Mouse (Mus musculus) embryonic fibroblast, embryonic 13.5 days (primary cell): ENCODE measurements around the gene Srrd.

ENCODE experiments used
- CTCF ChIP-seq: IDR thresholded peaks from 2 replicates; pipeline ENCODE4 v1.5.1; 2011; ENCODE audit warnings: mild to moderate bottlenecking, control low read depth, low read length, moderate library complexity, borderline replicate concordance; ENCODE audit not compliant: insufficient read depth
- POLR2A ChIP-seq: IDR thresholded peaks from 2 replicates; pipeline ENCODE4 v1.6.1; 2011; ENCODE audit warnings: low read depth, mild to moderate bottlenecking, control low read depth, low read length, moderate library complexity

DNA sequence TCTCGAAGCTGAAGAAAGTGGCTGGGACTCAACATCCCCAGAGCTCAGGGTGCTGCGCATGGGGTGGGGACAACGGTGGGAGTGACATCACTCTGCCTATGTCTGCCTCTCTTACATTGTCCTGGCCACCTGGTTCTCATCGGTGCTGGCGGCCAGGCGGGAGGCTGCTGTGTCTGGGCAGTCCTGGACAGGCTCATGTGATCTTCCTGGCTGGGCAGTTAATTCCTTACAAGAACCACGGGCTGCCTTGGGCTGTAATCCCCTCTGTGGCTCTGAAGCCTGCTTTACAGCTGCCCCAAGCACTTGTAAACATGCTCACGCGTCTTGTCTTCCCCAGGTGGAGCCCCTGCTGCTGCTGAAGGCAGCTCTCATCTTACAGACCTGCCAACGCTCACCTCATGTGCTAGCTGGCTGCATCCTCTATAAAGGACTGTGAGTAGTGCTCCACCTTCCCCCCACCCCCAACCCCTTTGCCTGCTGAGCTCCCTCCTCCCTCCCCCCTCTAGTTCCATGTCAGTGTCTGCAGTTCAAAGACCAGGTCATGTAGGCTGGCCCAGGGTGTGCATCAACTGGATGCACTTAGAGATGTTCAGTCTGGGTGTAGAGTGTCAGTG lies 21.5 kb upstream of the Srrd start:
- TF ChIP-seq POLR2A = no peak
- no peak for TF ChIP-seq CTCF
